8 mouse cellular contexts compared by ENCODE assay signal in the genomic region with DNA sequence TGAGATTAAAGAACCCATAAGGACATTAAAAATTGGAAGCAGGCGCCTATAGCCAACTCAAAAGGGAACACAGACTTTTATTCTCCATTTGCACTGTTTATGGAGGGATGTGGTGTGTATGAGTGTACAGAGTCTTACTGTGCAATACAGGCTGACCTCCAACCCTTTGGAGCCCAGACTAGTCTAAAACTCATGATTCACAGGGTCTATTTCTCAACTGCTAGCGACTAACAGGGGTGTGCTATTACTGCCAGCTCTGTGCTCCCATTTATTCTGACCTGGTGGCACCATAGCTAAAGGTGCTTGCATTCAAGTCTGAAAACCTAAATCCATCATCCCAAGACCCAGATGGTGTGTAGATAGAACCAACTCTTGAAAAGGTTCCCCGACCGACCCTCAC. TPM values are rescaled to one million over a fixed set of nuclear protein-coding genes. Genes with fewer than 3 reads are reported as not detected.
DNase-seq lines count a peak whose midpoint lies in the region; ATAC-seq and TF ChIP-seq lines count a peak whose summit lies in the region.

No protein-coding gene starts in this region.

- H3K4me3 ChIP-seq in lung, embryonic 16.5 days (ENCODE audit: low read length) = peak overlapping the region; percentile 81
- peak overlapping the region; percentile 94 for H3K4me3 ChIP-seq in hindbrain, postnatal 0 days (ENCODE audit: low read length)
- H3K4me3 ChIP-seq in neural tube, embryonic 12.5 days = peak overlapping the region; percentile 100

- peak overlapping the region; percentile 93 for H3K4me2 ChIP-seq in lung, embryonic 16.5 days (ENCODE audit: low read depth, low read length)
- peak overlapping the region; percentile 80 for H3K4me2 ChIP-seq in hindbrain, postnatal 0 days (ENCODE audit: low read depth, low read length)
- H3K4me2 ChIP-seq in neural tube, embryonic 12.5 days (replicated peaks) = peak overlapping the region; percentile 66

- H3K27me3 ChIP-seq in lung, embryonic 16.5 days (ENCODE audit: control insufficient read depth, insufficient read depth, low read depth, low read length) = no peaks in the 10 kb centered on the region
- no peaks in the 10 kb centered on the region for H3K27me3 ChIP-seq in hindbrain, postnatal 0 days (ENCODE audit: insufficient read depth, low read length)
- H3K27me3 ChIP-seq in neural tube, embryonic 12.5 days (replicated peaks) = no peaks in the 10 kb centered on the region

- ATAC-seq in lung, embryonic 16.5 days (ENCODE audit: low read depth) = no peak
- ATAC-seq in hindbrain, postnatal 0 days = no peak
- ATAC-seq in neural tube, embryonic 12.5 days (ENCODE audit: low FRiP score, low read depth) = no peak

- peak overlapping the region; percentile 83 for H3K9ac ChIP-seq in lung, embryonic 16.5 days (ENCODE audit: low read length)
- peak overlapping the region; percentile 98 for H3K9ac ChIP-seq in hindbrain, postnatal 0 days (replicated peaks; ENCODE audit: low read length)
- peak overlapping the region; percentile 30; the same call in 1 of the 2 replicates for H3K9ac ChIP-seq in neural tube, embryonic 12.5 days

- WGBS in lung, embryonic 16.5 days = 66% methylated on average over 4 of the region's 4 CpGs
- 55% methylated on average over 4 of the region's 4 CpGs for WGBS in hindbrain, postnatal 0 days
- WGBS in neural tube, embryonic 12.5 days = 54% methylated on average over 4 of the region's 4 CpGs

- no peaks in the 10 kb centered on the region for H3K9me3 ChIP-seq in lung, embryonic 16.5 days (ENCODE audit: control insufficient read depth, low read length)
- H3K9me3 ChIP-seq in hindbrain, postnatal 0 days (ENCODE audit: low read length) = no peaks in the 10 kb centered on the region
- no peaks in the 10 kb centered on the region for H3K9me3 ChIP-seq in neural tube, embryonic 12.5 days

- H3K36me3 ChIP-seq in lung, embryonic 16.5 days (ENCODE audit: control insufficient read depth, insufficient read depth, low read length) = no peaks in the 10 kb centered on the region
- no peaks in the 10 kb centered on the region for H3K36me3 ChIP-seq in hindbrain, postnatal 0 days (ENCODE audit: insufficient read depth, low read length)
- peaks cover under 1% of the 10 kb centered on the region; the same call in 1 of the 2 replicates for H3K36me3 ChIP-seq in neural tube, embryonic 12.5 days

- no peak for TF ChIP-seq CTCF in hindbrain, postnatal 0 days (IDR thresholded peaks at IDR 0.05; ENCODE audit: low read depth)

- H3K4me1 ChIP-seq in lung, embryonic 16.5 days (replicated peaks; ENCODE audit: control insufficient read depth, insufficient read depth, low read length) = peaks cover 5% of the 10 kb centered on the region
- no peaks in the 10 kb centered on the region for H3K4me1 ChIP-seq in hindbrain, postnatal 0 days (ENCODE audit: insufficient read depth, low read length)
- peaks cover 6% of the 10 kb centered on the region; the same call in 1 of the 2 replicates for H3K4me1 ChIP-seq in neural tube, embryonic 12.5 days

- peak overlapping the region; percentile 97 for H3K27ac ChIP-seq in lung, embryonic 16.5 days (ENCODE audit: low read length)
- H3K27ac ChIP-seq in hindbrain, postnatal 0 days = peak overlapping the region; percentile 100
- H3K27ac ChIP-seq in neural tube, embryonic 12.5 days = peak overlapping the region; percentile 98; the same call in 1 of the 2 replicates

- peak; percentile 22 for DNase-seq in adrenal gland, adult 2 months
- no peak for DNase-seq in adrenal gland, postnatal 25 days
- no peak for DNase-seq in lung, adult 18-20 months
- no peak for DNase-seq in hindbrain, postnatal 0 days (ENCODE audit: low spot score)
- no peak for DNase-seq in retina, postnatal 1 day
- DNase-seq in urinary bladder, postnatal 10 days (ENCODE audit: low spot score) = no peak

RNA-seq across cellular contexts. Expression of gene Marcks, which starts 2.9 kb away (rescaled TPM):
- 10 to 100 TPM; 39.4 to 50.3 TPM for total RNA-seq in adrenal gland, adult 2 months (2021)
- 18.2 and 35.6 TPM in 2 replicates for polyA plus RNA-seq in adrenal gland, adult 2 months (2012; rRNA removed)
- 59.9 and 88.0 TPM in 2 replicates for total RNA-seq in adrenal gland, postnatal 25 days (2021)
- 77.9 and 83.9 TPM in 2 replicates for polyA plus RNA-seq in lung, embryonic 16.5 days (2015; fragmentation: Nextera tagmentation; extraction: Ambion mirVana)
- 341 and 395 TPM in 2 replicates for total RNA-seq in hindbrain, postnatal 0 days (2014; rRNA removed)
- polyA plus RNA-seq in hindbrain, postnatal 0 days (2015; fragmentation: Nextera tagmentation; extraction: Ambion mirVana) = 242 and 270 TPM in 2 replicates
- polyA plus RNA-seq in neural tube, embryonic 12.5 days (2016; fragmentation: Nextera tagmentation; extraction: Ambion mirVana) = 302 and 309 TPM in 2 replicates

Comparison
In these comparisons a context has a peak if more than half of its experiments do, and no peak if none do; other contexts are left out.
1. H3K9ac ChIP-seq: peak in every context shown above with its lines; median percentile 98 in hindbrain, postnatal 0 days; 83 in lung, embryonic 16.5 days; 30 in neural tube, embryonic 12.5 days.